Mouse (Mus musculus) embryonic facial prominence, embryonic 14.5 days (tissue): ENCODE results near the gene Ctbp1. TPM values are rescaled to one million over a fixed set of nuclear protein-coding genes. Genes with fewer than 3 reads are reported as not detected.

Source experiments
- ATAC-seq: fragments of 200-750 bp; cut with Nextera tagmentation; 2 replicates; pipeline ENCODE4 v1.8.0; 2017; ENCODE audit warnings: low read depth, moderate number of reproducible peaks, moderate TSS enrichment
- DNase-seq: peaks from one replicate; pipeline ENCODE4 v3.0.0-alpha.2; 2015; ENCODE audit warnings: low spot score
- H3K27ac ChIP-seq: fragments of 300-500 bp; sonication (generic); replicated peaks from 2 replicates; pipeline ENCODE4 v1.5.1; 2014; ENCODE audit warnings: low read depth, mild to moderate bottlenecking, low read length, moderate library complexity
- H3K27me3 ChIP-seq: fragments of 300-500 bp; sonication (generic); replicated peaks from 2 replicates; pipeline ENCODE4 v1.6.1; 2014; ENCODE audit warnings: low read length; ENCODE audit not compliant: control insufficient read depth, insufficient read depth
- H3K36me3 ChIP-seq: fragments of 300-500 bp; sonication (generic); 2 replicates; pipeline ENCODE4 v1.6.1; 2014; ENCODE audit warnings: low read length, mixed read lengths; ENCODE audit not compliant: control insufficient read depth, insufficient read depth
- H3K4me1 ChIP-seq: fragments of 300-500 bp; sonication (generic); 2 replicates; pipeline ENCODE4 v1.6.1; 2014; ENCODE audit warnings: antibody characterized with exemption, low read length; ENCODE audit not compliant: control insufficient read depth, insufficient read depth
- H3K4me2 ChIP-seq: fragments of 300-500 bp; sonication (generic); 2 replicates; pipeline ENCODE4 v1.6.1; 2014; ENCODE audit warnings: low read depth, mild to moderate bottlenecking, low read length, moderate library complexity, mixed read lengths
- H3K4me3 ChIP-seq: fragments of 300-500 bp; sonication (generic); 2 replicates; pipeline ENCODE4 v1.5.1; 2014; ENCODE audit warnings: low read depth, mild to moderate bottlenecking, low read length
- H3K9ac ChIP-seq: fragments of 300-500 bp; sonication (generic); 2 replicates; pipeline ENCODE4 v1.6.1; 2014; ENCODE audit warnings: low read depth, mild to moderate bottlenecking, low read length, moderate library complexity, mixed read lengths
- H3K9me3 ChIP-seq: fragments of 300-500 bp; sonication (generic); 2 replicates; pipeline ENCODE4 v1.6.1; 2016; ENCODE audit warnings: low read length; ENCODE audit not compliant: control insufficient read depth
- WGBS: fragments of 180-500 bp; shearing (Covaris S2); extraction: QIAGEN DNeasy Blood & Tissue Kit; methylation state at CpG from one replicate; pipeline ENCODE4 v1.1.7; 2014; 5-methylcytosine and 5-hydroxymethylcytosine counted together
- polyA plus RNA-seq: library from polyadenylated mRNA; unstranded; fragments of >200 nt; fragmentation: Nextera tagmentation; extraction: Ambion mirVana; gene quantifications from 2 replicates; pipeline ENCODE4 v1.2.1, GENCODE M21; 2014

Gene Ctbp1
- polyA plus RNA-seq, 1 experiment from 2014 or later = 290 TPM

DNA sequence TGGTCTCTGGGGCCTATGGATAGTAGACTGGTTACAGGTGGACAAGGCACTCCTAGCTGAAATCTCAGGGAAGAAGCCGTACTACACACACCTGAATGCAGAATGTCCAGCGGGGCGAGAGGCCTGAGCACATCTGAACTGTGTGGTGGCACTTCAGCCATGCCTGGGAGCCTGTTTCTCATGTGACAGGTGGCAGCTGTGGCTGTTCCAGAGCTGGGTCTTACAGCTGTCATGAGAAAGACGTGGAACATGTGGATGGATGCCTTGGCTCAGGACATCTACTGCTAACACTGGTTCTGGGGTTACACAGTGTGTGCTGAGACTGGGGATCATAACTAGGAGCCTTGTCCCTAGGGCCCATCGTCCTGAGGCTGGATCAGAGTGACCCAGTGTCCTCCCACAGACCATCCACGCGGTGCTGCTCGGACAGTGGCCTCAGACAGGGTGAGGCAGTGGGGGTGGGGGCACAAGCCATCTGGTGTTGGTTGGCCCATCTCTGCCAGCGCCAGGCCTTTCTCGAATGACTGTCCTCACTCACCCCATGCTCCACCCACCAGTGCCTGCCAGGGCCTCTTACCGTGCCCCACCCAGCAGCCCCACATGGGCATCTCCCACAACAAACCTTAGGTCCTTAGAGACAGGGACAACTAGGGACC lies 37.1 kb downstream of the Ctbp1 start:
- H3K36me3 ChIP-seq = no peaks in the 10 kb centered on the region
- H3K27ac ChIP-seq = peak overlapping the region; percentile 28; the same call in 1 of the 2 replicates
- no peak overlapping the region for H3K9ac ChIP-seq
- no peaks in the 10 kb centered on the region for H3K27me3 ChIP-seq
- H3K4me1 ChIP-seq = peaks cover 15% of the 10 kb centered on the region; the same call in 1 of the 2 replicates
- ATAC-seq (no peak), DNase-seq (no peak)
- H3K4me3 ChIP-seq = no peak overlapping the region
- no peaks in the 10 kb centered on the region for H3K9me3 ChIP-seq
- 73% methylated on average over 11 of the region's 11 CpGs for WGBS
- no peak overlapping the region for H3K4me2 ChIP-seq

DNA sequence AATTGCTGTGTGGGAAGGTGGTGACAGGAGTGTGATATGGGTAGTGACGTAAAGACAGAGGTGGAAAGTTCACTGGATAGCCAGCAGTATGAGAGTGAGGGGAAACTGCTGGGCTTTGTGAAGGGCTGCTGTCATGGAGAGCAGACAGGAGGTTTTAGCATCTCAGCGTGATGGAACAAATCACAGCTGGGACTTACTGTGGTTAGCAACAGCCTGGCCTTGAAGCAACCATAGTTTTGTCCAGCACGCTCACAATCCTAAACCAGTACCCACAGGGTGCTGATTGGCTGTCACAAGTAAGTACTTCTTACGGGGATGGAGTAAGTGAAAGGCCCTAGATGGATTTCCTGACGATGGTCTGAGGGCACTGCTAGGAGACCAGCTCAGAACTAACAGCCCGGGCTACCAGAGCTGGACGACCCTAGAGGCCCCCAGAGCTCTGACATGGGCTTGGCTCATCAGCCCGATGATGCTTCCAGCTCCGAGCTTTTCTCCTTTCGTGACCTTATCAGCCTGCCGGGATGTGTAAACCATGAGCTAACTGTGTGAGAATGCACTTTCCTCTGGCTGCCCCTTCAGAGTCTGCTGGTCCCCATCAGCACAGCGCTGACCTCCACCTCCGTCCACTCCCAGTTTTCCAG lies 40.3 kb downstream of the Ctbp1 start:
- Histone ChIP-seq H3K27ac (no peak overlapping the region), H3K4me1 (peaks cover 13% of the 10 kb centered on the region; the same call in 1 of the 2 replicates), H3K36me3 (no peaks in the 10 kb centered on the region), H3K27me3 (no peaks in the 10 kb centered on the region), H3K9me3 (no peaks in the 10 kb centered on the region), H3K4me3 (no peak overlapping the region), H3K9ac (no peak overlapping the region), H3K4me2 (no peak overlapping the region)
- ATAC-seq (no peak), DNase-seq (no peak)
- 50% methylated on average over 13 of the region's 13 CpGs for WGBS

DNA sequence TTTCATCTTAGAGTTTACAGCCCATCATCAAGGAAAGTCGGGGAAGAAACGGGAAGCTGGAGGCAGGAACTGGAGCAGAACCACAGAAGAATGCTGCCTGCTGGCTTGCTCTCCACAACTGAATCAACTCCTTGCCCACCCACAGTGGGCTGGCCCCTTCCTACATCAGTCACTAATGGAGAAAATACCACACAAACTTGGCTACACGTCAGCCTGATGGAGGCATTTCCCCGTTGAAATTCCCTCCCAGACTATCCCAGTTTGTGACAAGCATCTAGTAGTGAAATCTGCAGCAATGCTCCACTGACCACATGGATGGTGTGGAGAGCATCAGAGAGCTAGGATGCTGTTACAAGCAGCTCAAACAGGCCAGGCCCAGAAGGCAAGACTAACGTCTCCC lies 42.0 kb downstream of the Ctbp1 start:
- Histone ChIP-seq H3K27me3 (no peaks in the 10 kb centered on the region), H3K9me3 (no peaks in the 10 kb centered on the region), H3K36me3 (no peaks in the 10 kb centered on the region), H3K4me2 (no peak overlapping the region), H3K27ac (no peak overlapping the region), H3K4me1 (peaks cover 11% of the 10 kb centered on the region), H3K9ac (peak overlapping the region; percentile 19; the same call in 1 of the 2 replicates), H3K4me3 (no peak overlapping the region)
- DNase-seq (no peak), ATAC-seq (no peak)
- WGBS = 65% methylated on average over 5 of the region's 5 CpGs

GRCm38 (mm10) chr5:33230285-33230684 lies 44.5 kb downstream of the Ctbp1 start:
- Histone ChIP-seq H3K4me3 (no peak overlapping the region), H3K9ac (no peak overlapping the region), H3K27ac (no peak overlapping the region), H3K27me3 (no peaks in the 10 kb centered on the region), H3K4me1 (peaks cover 10% of the 10 kb centered on the region), H3K9me3 (no peaks in the 10 kb centered on the region), H3K4me2 (no peak overlapping the region), H3K36me3 (no peaks in the 10 kb centered on the region)
- DNase-seq = no peak
- 63% methylated on average over 5 of the region's 5 CpGs for WGBS
- ATAC-seq = no peak

DNA sequence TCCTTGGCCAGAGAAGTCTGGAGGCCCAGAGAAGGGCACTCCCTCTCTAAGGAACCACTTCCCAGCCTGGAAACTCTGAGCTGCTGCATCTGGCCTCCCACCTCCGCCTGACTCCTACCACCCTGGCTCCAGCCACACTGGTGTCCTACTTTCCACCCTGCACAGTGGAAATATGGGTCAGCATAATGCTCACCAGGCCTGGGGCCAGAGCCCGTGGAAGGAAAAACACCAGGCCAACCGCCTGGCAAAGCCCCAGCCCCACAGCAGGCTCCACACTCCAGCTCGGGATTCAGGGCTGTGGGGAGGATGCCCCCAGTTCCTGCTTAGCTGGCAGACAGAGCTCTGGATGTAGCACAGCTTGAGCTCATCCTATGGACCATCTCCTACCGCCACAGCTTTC lies 46.4 kb downstream of the Ctbp1 start:
- H3K27ac ChIP-seq = peak overlapping the region; percentile 17
- no peaks in the 10 kb centered on the region for H3K9me3 ChIP-seq
- ATAC-seq (peak; percentile 61), DNase-seq (no peak)
- H3K9ac ChIP-seq = no peak overlapping the region
- peaks cover 10% of the 10 kb centered on the region; the same call in 1 of the 2 replicates for H3K4me1 ChIP-seq
- no peaks in the 10 kb centered on the region for H3K36me3 ChIP-seq
- H3K4me3 ChIP-seq = no peak overlapping the region
- 46% methylated on average over 5 of the region's 5 CpGs for WGBS
- H3K4me2 ChIP-seq = no peak overlapping the region
- no peaks in the 10 kb centered on the region for H3K27me3 ChIP-seq

GRCm38 (mm10) chr5:33225673-33226072 lies 49.1 kb downstream of the Ctbp1 start:
- H3K9ac ChIP-seq = no peak overlapping the region
- no peak overlapping the region for H3K4me2 ChIP-seq
- H3K27ac ChIP-seq = no peak overlapping the region
- no peaks in the 10 kb centered on the region for H3K27me3 ChIP-seq
- H3K4me3 ChIP-seq = no peak overlapping the region
- WGBS = 87% methylated on average over 5 of the region's 5 CpGs
- ATAC-seq = no peak
- no peaks in the 10 kb centered on the region for H3K36me3 ChIP-seq
- no peaks in the 10 kb centered on the region for H3K9me3 ChIP-seq
- peaks cover 19% of the 10 kb centered on the region; the same call in 1 of the 2 replicates for H3K4me1 ChIP-seq
- DNase-seq = no peak

GRCm38 (mm10) chr5:33224491-33224890 lies 50.3 kb downstream of the Ctbp1 start:
- Histone ChIP-seq H3K36me3 (no peaks in the 10 kb centered on the region), H3K4me3 (no peak overlapping the region), H3K9ac (no peak overlapping the region), H3K4me2 (no peak overlapping the region), H3K4me1 (peaks cover 23% of the 10 kb centered on the region; the same call in 1 of the 2 replicates), H3K27ac (no peak overlapping the region), H3K9me3 (no peaks in the 10 kb centered on the region), H3K27me3 (no peaks in the 10 kb centered on the region)
- WGBS = 79% methylated on average over 7 of the region's 7 CpGs
- ATAC-seq (no peak), DNase-seq (no peak)

- H3K9ac ChIP-seq = no peak overlapping the region
- no peak overlapping the region for H3K4me3 ChIP-seq
- no peaks in the 10 kb centered on the region for H3K27me3 ChIP-seq
- 32% methylated on average over 9 of the region's 9 CpGs for WGBS
- no peaks in the 10 kb centered on the region for H3K36me3 ChIP-seq
- peak; percentile 30; the same call in 1 of the 2 replicates for ATAC-seq
- no peak overlapping the region for H3K27ac ChIP-seq
- peaks cover 19% of the 10 kb centered on the region for H3K4me1 ChIP-seq
- H3K9me3 ChIP-seq = no peaks in the 10 kb centered on the region
- no peak overlapping the region for H3K4me2 ChIP-seq
- DNase-seq = no peak
Observed at GRCm38 (mm10) chr5:33222841-33223744, 51.7 kb downstream of the Ctbp1 start.
